Mouse (Mus musculus): Measurements from ENCODE around the gene Krtap29-1. TPM values are rescaled to one million over a fixed set of nuclear protein-coding genes. Genes with fewer than 3 reads are reported as not detected.

Krtap29-1 gene
- total RNA-seq (2014; rRNA removed; ENCODE audit: low replicate concordance) (not detected in 2 replicates), polyA plus RNA-seq (2015; fragmentation: Nextera tagmentation; extraction: Ambion mirVana) (not detected in 2 replicates)

DNA sequence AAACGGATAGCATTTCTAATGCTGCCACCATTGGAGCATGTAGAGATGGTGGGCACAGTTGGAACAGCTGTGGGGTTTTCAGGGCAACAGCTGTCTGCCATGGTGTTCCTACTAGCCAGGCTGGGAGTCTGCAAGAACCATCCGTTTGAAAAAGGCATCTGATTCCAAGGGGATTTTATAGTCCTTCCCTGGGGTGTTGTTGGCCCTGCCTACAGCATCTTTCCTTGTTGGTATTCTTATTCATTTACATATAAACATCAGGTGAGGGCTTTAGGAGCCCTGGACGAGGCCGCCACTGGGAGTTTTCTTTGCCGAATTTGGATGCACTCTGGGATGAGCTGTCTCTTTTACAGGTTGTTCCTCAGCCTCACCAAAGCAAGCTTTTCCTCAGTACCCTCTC lies at the start of gene Krtap29-1:
Gene Krtap29-1 (minus strand): TSS at position 101 of the 400 bp plus-strand sequence.
- Histone ChIP-seq H3K9ac (replicated peaks; ENCODE audit: low read depth, low read length) (no peak within 1 kb of the TSS), H3K27me3 (ENCODE audit: control insufficient read depth, insufficient read depth, low read length) (no peaks in the 10 kb centered on the region), H3K4me2 (ENCODE audit: low read depth, low read length) (no peak within 1 kb of the TSS), H3K27ac (ENCODE audit: low read depth) (no peak within 1 kb of the TSS), H3K36me3 (replicated peaks; ENCODE audit: control insufficient read depth, insufficient read depth, low read length) (no peaks in the 10 kb centered on the region), H3K9me3 (replicated peaks; ENCODE audit: control insufficient read depth, low read length) (no peaks in the 10 kb centered on the region; the same call in 1 of the 2 replicates), H3K4me1 (ENCODE audit: control insufficient read depth, insufficient read depth) (no peaks in the 10 kb centered on the region), H3K4me3 (ENCODE audit: low read depth, low read length) (no peak within 1 kb of the TSS)
- 75% methylated on average over 5 of the region's 5 CpGs for WGBS
- ATAC-seq (ENCODE audit: insufficient read depth, low read depth) (no peak), DNase-seq (ENCODE audit: low spot score) (no peak)
- TF ChIP-seq EP300 (IDR thresholded peaks at IDR 0.05; ENCODE audit: low read depth) (no peak), CTCF (IDR thresholded peaks at IDR 0.05; ENCODE audit: low read depth) (no peak)

GRCm38 (mm10) chr11:100021438-100021837 lies 42.6 kb upstream of the Krtap29-1 start:
- Histone ChIP-seq H3K4me2 (ENCODE audit: low read depth, low read length) (no peak overlapping the region), H3K27ac (ENCODE audit: low read depth) (no peak overlapping the region), H3K9me3 (replicated peaks; ENCODE audit: control insufficient read depth, low read length) (no peaks in the 10 kb centered on the region), H3K9ac (replicated peaks; ENCODE audit: low read depth, low read length) (no peak overlapping the region), H3K4me1 (ENCODE audit: control insufficient read depth, insufficient read depth) (no peaks in the 10 kb centered on the region), H3K4me3 (ENCODE audit: low read depth, low read length) (no peak overlapping the region), H3K36me3 (replicated peaks; ENCODE audit: control insufficient read depth, insufficient read depth, low read length) (no peaks in the 10 kb centered on the region), H3K27me3 (ENCODE audit: control insufficient read depth, insufficient read depth, low read length) (no peaks in the 10 kb centered on the region)
- ATAC-seq (ENCODE audit: insufficient read depth, low read depth) = no peak
- WGBS = 41% methylated on average over 5 of the region's 5 CpGs
- DNase-seq (ENCODE audit: low spot score) = no peak
- TF ChIP-seq EP300 (IDR thresholded peaks at IDR 0.05; ENCODE audit: low read depth) = no peak
- TF ChIP-seq CTCF (IDR thresholded peaks at IDR 0.05; ENCODE audit: low read depth) = no peak

DNA sequence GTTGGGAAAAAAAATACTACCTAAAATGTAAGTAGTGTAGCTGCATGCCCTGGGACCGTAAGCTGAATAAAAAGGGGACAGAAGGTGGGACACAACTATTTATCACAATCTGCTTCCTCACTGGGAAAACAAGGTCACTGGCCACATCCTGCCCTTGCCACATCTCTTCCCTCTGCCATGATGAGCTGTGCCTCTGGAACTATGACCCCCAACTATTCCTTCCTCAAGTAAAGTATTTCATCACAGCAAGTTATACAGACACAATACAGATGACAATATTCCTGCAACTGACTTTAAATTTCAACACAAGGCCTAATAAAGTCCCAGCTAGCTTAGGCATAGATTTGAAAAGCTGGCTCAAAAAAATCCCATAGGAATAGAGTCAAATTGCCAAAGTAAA lies 40.6 kb upstream of the Krtap29-1 start:
- TF ChIP-seq CTCF (IDR thresholded peaks at IDR 0.05; ENCODE audit: low read depth) (no peak), EP300 (IDR thresholded peaks at IDR 0.05; ENCODE audit: low read depth) (no peak)
- H3K27ac ChIP-seq (ENCODE audit: low read depth) = no peak overlapping the region
- DNase-seq (ENCODE audit: low spot score) = no peak
- no peak for ATAC-seq (ENCODE audit: insufficient read depth, low read depth)
- H3K4me1 ChIP-seq (ENCODE audit: control insufficient read depth, insufficient read depth) = no peaks in the 10 kb centered on the region
- WGBS = 77% methylated on average over 1 of the region's 1 CpGs
- no peak overlapping the region for H3K4me3 ChIP-seq (ENCODE audit: low read depth, low read length)
- no peaks in the 10 kb centered on the region for H3K36me3 ChIP-seq (replicated peaks; ENCODE audit: control insufficient read depth, insufficient read depth, low read length)
- no peak overlapping the region for H3K4me2 ChIP-seq (ENCODE audit: low read depth, low read length)
- H3K27me3 ChIP-seq (ENCODE audit: control insufficient read depth, insufficient read depth, low read length) = no peaks in the 10 kb centered on the region
- H3K9me3 ChIP-seq (replicated peaks; ENCODE audit: control insufficient read depth, low read length) = no peaks in the 10 kb centered on the region
- no peak overlapping the region for H3K9ac ChIP-seq (replicated peaks; ENCODE audit: low read depth, low read length)

DNA sequence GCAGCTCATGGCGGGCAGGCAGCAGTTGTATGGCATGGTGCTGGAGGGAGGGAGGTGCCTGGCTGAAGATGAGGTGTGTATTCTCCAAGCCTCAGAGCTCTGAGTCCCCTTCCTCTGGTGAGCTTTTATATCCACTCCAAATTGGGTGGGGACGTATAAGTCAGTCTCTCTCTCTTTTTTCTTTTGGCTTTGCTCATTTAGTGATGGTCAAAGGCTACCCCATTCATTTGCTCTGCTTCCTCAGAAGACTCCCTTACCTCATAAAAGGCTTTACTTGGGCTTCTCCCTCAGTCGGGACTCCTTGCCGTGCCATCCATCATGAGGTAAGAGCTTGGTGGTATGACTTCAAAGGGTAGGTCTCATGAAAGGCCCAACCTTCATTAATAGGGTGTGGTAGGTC lies 37.3 kb upstream of the Krtap29-1 start, which contains the start of gene Krt33a:
Gene Krt33a (minus strand): TSS at position 101 of the 400 bp plus-strand sequence.
- 81% methylated on average over 4 of the region's 4 CpGs for WGBS
- no peaks in the 10 kb centered on the region for H3K36me3 ChIP-seq (replicated peaks; ENCODE audit: control insufficient read depth, insufficient read depth, low read length)
- DNase-seq (ENCODE audit: low spot score) = no peak
- no peak within 1 kb of the TSS for H3K9ac ChIP-seq (replicated peaks; ENCODE audit: low read depth, low read length)
- no peaks in the 10 kb centered on the region for H3K27me3 ChIP-seq (ENCODE audit: control insufficient read depth, insufficient read depth, low read length)
- no peaks in the 10 kb centered on the region for H3K9me3 ChIP-seq (replicated peaks; ENCODE audit: control insufficient read depth, low read length)
- H3K4me1 ChIP-seq (ENCODE audit: control insufficient read depth, insufficient read depth) = no peaks in the 10 kb centered on the region
- no peak within 1 kb of the TSS for H3K27ac ChIP-seq (ENCODE audit: low read depth)
- TF ChIP-seq CTCF (IDR thresholded peaks at IDR 0.05; ENCODE audit: low read depth) (no peak), EP300 (IDR thresholded peaks at IDR 0.05; ENCODE audit: low read depth) (no peak)
- H3K4me3 ChIP-seq (ENCODE audit: low read depth, low read length) = no peak within 1 kb of the TSS
- H3K4me2 ChIP-seq (ENCODE audit: low read depth, low read length) = no peak within 1 kb of the TSS
- no peak for ATAC-seq (ENCODE audit: insufficient read depth, low read depth)

GRCm38 (mm10) chr11:100013691-100014171 lies 34.9 kb upstream of the Krtap29-1 start:
- DNase-seq (ENCODE audit: low spot score) (no peak), ATAC-seq (ENCODE audit: insufficient read depth, low read depth) (no peak)
- no peaks in the 10 kb centered on the region for H3K4me1 ChIP-seq (ENCODE audit: control insufficient read depth, insufficient read depth)
- H3K4me2 ChIP-seq (ENCODE audit: low read depth, low read length) = no peak overlapping the region
- no peak overlapping the region for H3K4me3 ChIP-seq (ENCODE audit: low read depth, low read length)
- TF ChIP-seq EP300 (IDR thresholded peaks at IDR 0.05; ENCODE audit: low read depth) = no peak
- no peak for TF ChIP-seq CTCF (IDR thresholded peaks at IDR 0.05; ENCODE audit: low read depth)
- no peaks in the 10 kb centered on the region for H3K36me3 ChIP-seq (replicated peaks; ENCODE audit: control insufficient read depth, insufficient read depth, low read length)
- H3K27ac ChIP-seq (ENCODE audit: low read depth) = no peak overlapping the region
- no peaks in the 10 kb centered on the region for H3K27me3 ChIP-seq (ENCODE audit: control insufficient read depth, insufficient read depth, low read length)
- H3K9ac ChIP-seq (replicated peaks; ENCODE audit: low read depth, low read length) = no peak overlapping the region
- no peaks in the 10 kb centered on the region for H3K9me3 ChIP-seq (replicated peaks; ENCODE audit: control insufficient read depth, low read length)
- WGBS = 64% methylated on average over 4 of the region's 4 CpGs

- Histone ChIP-seq H3K36me3 (replicated peaks; ENCODE audit: control insufficient read depth, insufficient read depth, low read length) (no peaks in the 10 kb centered on the region), H3K27ac (ENCODE audit: low read depth) (no peak overlapping the region), H3K4me2 (ENCODE audit: low read depth, low read length) (no peak overlapping the region), H3K4me3 (ENCODE audit: low read depth, low read length) (no peak overlapping the region), H3K9me3 (replicated peaks; ENCODE audit: control insufficient read depth, low read length) (no peaks in the 10 kb centered on the region), H3K27me3 (ENCODE audit: control insufficient read depth, insufficient read depth, low read length) (no peaks in the 10 kb centered on the region), H3K4me1 (ENCODE audit: control insufficient read depth, insufficient read depth) (no peaks in the 10 kb centered on the region), H3K9ac (replicated peaks; ENCODE audit: low read depth, low read length) (no peak overlapping the region)
- ATAC-seq (ENCODE audit: insufficient read depth, low read depth) (no peak), DNase-seq (ENCODE audit: low spot score) (no peak)
- TF ChIP-seq EP300 (IDR thresholded peaks at IDR 0.05; ENCODE audit: low read depth) (no peak), CTCF (IDR thresholded peaks at IDR 0.05; ENCODE audit: low read depth) (no peak)
- 85% methylated on average over 5 of the region's 5 CpGs for WGBS
Measured at GRCm38 (mm10) chr11:100010682-100011081, 31.8 kb upstream of the Krtap29-1 start.
